Mouse (Mus musculus) megakaryocyte progenitor cell, adult 5-6 weeks (primary cell): ENCODE measurements around the gene Rab4b. TPM values are rescaled to one million over a fixed set of nuclear protein-coding genes. Genes with fewer than 3 reads are reported as not detected.
A peak's percentile ranks its signal among the peaks of the same experiment; 100 is the strongest.

Source experiments
- ATAC-seq: replicated peaks from 2 replicates; pipeline ENCODE4 v1.8.0; 2016; ENCODE audit warnings: mild to moderate bottlenecking, moderate TSS enrichment, inconsistent platforms; ENCODE audit not compliant: poor library complexity
- total RNA-seq, 2 experiments: library from RNA; stranded (forward) in 1 of 2; stranded (reverse) in 1 of 2; fragments of 157-497, 149-512 nt in 1 of 2; fragments of 200-1000 nt in 1 of 2; gene quantifications; 2 replicates each; pipeline versions ENCODE4 v1.2.3 to v1.2.4; 2015 to 2017

Rab4b gene
- total RNA-seq, 2 experiments from 2014 or later = 9.8 to 43.2 TPM

DNA sequence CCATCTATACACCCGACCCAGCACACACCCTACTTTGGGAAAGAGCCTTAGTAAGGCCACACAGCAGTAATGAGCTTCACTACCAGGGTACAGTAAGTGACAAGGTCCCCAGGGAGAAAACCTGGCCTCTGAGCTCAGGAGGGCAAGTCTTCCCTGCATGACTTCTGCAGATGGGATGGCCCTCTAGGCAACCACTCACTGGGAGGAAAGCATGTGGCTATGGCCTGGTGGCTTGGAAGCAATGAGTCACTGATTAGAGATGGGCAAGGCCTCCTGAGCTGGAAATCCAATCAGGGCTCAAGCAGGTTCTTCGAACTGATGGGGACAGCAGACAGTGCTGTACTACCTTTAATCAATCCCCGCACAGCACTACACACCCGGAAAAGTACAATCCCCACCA lies 17.0 kb downstream of the Rab4b start:
- no peak for ATAC-seq

DNA sequence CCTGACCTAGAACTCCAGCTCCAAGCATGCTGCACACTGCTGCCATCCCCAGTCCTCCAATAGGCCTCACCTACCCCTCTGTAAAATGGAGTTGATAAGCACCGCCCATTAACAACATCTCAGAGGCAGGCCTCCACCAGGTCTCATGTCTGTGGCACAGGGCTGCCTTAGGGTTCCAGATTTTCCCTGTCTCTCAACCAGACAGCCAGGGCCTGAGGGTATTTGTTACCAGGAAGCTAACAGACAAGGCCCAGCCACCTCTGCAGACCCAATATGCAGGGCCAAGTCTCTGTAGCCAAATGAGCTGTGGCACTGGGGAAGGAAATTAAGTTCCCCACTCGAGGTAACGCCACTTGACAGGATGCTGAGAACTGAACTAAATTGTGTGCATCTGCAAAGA lies 17.8 kb downstream of the Rab4b start:
- ATAC-seq = no peak

DNA sequence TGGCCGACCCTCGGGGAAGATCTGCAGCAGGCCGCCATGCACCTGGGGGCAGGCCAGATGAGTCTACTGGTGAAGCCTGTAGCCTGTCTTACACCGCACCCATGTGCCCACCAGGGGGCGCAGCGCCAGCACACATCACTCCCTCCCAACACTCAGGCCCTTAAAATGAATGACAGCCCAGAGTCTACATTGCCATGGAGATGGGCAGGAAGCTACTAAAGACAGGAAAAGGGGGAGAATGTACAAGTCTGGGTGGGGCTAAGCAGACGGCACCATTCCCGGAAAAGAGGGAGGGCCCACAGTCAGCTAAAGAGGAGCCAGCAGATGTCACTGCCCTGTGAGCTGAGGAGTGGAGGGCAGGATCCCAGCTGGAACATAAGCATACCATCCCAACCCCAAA lies 18.8 kb downstream of the Rab4b start:
- ATAC-seq = peak; percentile 96

DNA sequence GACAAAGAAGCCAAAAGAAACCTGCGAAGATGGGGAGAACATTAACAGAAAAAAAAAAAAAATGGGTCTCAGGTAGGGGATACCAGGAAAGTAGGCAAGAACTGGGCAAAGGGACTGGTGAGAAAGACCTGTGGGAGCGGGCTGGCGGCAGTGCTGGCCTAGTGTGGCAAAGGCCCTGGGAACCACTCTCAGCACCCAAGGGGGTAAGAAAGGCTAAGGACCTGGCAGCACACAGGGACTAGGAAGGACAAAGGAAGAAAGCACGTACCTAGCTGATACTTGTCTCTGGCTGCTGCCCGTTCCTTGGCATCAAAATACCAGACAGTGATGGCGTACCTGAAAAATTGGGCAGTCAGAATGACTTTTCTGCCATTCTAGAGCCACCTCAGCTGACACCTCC lies 19.4 kb downstream of the Rab4b start:
- no peak for ATAC-seq

DNA sequence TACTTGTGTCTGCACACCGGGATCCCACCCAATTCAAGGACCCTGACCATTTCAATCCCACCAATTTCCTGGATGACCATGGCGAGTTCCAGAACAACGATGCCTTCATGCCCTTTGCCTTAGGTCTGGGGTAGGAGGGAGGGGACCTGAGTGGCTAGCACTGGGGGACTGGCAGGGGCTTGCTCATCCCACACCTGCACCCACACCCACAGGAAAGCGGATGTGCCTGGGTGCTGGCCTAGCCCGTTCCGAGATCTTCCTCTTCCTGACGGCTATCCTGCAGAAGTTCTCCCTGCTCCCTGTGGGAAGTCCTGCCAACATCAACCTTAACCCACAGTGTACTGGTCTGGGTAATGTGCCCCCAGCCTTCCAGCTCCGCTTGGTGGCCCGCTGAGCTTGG lies 20.5 kb downstream of the Rab4b start:
- ATAC-seq = no peak

DNA sequence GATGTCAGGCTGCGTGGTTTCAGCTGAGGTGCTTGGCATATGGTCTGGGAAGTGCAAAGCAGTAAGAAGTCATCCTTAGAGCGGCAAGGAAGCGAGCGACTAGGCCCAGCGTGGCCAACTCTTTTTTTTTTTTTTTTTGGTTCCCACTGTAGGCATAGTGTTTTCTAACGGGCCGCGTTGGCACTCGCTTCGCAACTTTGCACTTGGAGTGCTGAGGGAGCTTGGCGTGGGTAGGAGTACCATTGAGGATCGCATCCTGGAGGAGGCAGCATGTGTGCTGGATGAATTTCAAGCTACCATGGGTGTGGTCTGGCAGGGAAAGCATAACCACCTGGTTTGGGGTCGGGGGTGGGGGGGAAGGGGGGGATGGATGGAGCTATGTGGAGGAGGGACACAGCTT lies 22.7 kb downstream of the Rab4b start:
- no peak for ATAC-seq

DNA sequence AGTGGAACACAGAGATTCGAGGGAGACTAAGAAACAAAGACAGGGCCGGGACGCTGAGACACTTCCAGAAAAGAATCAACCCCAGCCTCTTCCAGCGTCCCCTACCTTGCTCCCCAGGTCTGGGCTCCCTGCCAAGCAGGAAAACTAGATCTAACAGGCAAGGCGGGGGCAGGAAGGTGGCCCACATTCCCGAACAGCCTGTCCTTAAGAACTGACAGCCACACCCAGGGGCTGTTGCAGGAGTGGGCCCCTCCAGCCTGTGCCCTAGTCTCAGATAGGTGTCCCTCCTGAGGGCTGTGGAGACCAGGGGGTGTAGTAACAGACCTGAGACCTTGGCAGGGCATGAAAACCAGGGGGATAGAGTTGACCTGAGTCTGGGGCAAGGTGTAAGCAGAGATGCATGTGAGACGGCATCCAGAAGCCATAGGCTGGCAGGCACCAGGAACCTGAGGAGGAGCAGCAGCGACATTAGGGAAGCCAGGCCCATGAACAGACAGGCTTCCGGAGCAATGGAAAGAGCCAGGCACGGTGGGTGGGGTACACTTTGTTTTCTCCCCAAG lies 25.4 kb downstream of the Rab4b start, which contains the start of gene Cyp2t4:
Cyp2t4 (plus strand) TSS at position 510 of the 560 bp plus-strand sequence.
- no peak for ATAC-seq

DNA sequence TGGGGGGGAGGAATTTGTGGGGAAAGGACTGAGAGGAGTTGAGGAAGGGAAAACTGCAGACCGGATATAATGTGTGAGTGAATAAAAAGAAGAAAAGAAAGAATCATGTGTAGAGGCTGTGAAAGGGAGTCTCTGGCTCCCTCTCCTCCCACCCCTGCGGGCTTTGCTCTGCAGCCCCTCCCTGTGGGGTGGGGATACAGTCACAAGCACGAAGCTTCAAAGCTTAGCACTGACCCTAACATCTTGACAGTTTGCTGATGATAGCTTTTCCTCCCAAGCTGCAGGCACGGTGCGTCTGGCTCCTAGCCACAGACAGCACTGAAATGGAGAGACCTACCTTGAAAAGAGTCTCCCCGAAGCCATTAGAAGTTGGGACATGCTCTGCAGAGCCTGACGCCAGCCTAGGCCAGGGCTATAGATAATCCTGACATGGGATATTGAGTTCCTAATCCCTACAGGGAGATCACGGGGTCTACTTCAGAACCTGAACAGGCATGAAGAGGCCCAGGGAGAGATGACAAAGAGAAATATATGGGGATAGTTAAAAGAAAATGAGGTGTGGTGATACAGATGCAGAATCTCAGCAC lies 42.2 kb downstream of the Rab4b start:
- ATAC-seq = no peak

DNA sequence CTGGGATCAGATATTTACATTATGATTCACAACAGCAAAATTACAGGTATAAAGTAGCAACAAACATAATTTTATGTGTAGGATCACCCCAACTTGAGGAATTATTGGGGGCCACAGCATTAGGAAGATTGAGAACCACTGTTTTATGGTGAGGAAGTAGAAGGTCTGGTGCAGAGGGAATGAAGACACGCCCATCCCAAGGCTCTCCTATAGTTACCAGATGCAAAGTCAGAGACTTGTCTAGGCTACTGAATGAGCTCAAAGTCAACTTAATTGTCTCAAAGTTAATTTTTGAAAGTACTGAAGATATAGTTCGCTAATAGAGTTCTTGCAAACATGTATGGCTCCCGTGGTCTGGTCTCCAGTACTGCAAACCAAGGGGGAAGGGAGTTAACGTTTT lies 44.9 kb downstream of the Rab4b start:
- no peak for ATAC-seq

DNA sequence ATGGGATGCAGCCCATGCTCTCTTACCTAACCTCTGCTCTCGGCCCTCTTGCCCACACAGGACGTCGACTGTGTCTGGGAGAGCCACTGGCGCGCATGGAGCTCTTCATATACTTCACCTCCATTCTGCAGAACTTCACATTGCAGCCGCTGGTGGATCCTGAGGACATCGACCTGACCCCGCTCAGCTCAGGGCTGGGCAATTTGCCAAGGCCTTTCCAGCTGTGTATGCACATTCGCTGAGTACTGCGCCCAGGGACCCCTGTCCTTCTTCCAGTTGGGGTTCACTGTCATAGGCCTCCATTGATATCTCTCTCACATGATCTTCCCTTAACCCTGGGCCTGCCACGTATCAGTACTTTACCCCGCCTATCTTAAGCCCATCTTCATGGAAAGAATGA lies 45.5 kb downstream of the Rab4b start:
- ATAC-seq = no peak

DNA sequence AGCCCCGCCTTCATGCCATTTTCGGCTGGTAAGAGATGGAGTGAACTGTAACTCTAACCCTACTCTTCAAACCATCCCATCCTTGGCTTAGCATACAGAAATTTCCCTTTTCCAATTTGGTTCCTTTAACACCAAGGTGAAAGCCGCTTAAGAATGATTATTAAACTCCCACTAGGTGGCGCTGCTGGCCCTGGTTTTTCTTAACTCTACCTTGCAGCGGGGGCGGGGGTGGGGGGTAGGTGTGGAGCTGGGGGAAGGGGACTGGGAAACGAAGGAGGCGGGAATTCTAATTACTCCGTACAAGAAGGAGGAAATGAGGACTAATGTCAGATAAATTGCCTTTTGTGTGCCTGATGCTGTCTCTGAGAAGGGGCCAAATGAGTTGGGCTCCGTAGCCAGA lies 46.1 kb downstream of the Rab4b start:
- peak; percentile 57; the same call in 1 of the 2 replicates for ATAC-seq

DNA sequence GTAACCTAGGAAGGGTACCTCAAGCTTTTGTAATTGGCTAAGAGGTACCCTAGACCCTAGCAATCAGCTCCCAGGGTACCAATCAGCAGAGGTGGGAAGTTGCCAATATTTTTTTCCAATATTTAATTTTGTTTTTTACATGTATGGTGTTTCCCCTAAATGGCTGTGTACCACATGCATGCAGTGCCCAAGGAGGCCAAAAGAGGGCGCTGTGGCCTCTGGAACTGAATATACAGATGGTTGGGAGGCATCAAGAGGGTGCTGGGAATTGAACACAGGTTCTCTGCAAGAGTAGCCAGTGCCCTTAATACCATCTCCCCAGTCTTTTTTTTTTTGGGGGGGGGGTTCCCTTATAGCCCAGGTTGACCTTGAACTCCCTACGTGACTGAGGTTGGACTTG lies 47.3 kb downstream of the Rab4b start:
- ATAC-seq = no peak

DNA sequence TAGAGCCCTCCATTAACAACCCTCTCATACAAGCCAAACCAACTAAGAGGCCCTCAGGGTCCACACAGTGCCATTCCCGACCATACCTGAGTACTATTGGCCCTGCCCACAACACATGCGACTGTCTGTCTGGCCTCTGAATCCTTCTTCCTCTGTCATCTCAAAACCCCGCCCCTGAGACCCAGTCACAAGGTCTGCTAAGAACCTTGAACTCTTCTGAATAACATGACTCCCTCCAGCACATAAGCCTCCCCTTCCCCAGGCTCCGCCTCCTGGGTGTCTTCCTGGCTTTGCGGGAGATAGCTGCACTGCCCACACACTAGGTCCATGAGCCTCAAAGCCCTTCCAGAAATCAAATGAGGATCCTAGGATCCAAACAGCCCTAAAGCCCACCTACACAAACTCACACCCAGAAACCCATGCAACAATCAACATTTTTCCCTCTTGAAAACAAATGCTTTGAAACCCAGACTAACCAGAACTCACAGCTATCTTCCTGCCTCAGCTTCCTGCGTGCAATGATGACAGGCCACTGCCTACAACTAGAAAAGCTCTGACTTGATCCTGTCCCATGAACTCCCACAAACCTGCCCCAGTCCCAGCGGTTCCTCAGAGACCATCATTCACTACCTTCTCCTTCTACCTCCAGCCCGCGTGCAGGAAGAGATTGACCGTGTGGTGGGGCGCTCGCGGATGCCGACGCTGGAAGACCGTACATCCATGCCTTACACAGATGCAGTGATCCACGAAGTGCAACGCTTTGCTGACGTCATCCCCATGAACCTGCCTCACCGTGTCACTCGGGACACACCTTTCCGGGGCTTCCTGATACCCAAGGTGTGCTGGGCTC lies 48.0 kb downstream of the Rab4b start:
- no peak for ATAC-seq

DNA sequence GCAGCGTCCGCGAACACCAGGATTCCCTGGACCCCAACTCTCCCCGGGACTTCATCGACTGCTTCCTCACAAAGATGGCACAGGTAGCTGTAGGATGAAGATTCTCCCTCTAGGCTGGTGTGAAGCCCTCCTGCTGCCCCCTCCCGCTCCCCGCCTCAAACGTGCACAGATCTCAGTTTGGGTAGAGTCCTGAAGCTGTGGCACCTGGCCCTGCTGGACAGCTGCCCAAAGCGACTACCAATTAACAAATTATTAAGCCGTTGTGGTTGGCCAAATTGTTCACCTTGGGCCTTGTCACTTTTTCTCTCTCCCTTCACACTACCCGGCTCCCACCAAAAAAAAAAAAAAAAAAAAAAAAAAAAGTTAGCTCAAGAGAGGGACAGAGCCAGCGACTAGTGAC lies 48.9 kb downstream of the Rab4b start:
- no peak for ATAC-seq

DNA sequence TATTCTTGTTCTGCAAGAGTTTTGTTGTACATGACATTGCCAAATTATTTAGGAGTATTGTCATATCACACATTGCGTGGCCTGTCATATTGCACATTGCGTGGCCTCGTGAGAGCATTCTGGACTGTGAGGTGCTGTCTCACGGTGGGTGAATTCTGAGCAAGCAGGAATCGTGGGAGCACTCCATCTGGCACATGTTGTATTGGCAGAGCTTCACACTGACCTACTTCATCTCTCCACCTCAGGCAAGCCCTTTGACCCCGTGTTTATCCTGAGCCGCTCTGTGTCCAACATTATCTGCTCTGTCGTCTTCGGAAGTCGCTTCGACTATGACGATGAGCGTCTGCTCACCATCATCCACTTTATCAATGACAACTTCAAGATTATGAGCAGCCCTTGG lies 49.8 kb downstream of the Rab4b start:
- no peak for ATAC-seq

DNA sequence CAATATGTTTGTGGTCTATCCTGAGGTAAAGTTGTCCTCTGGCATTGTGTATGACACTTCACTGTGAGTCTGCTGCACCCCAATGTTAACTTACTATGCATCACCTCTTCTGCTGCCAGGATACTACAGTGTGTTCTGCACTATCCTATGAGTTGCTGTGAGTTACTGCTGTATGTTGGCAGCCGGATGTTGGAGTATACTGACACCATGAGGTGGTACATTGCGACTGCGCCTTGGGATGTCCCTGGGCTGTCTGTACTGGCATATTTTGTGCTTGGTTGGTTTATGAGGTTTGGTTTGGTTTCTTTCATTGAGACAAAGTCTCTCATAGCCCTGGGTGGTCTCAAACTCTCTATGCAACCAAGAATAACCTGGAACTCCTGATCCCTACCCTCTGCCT lies 50.5 kb downstream of the Rab4b start:
- peak; percentile 93 for ATAC-seq

DNA sequence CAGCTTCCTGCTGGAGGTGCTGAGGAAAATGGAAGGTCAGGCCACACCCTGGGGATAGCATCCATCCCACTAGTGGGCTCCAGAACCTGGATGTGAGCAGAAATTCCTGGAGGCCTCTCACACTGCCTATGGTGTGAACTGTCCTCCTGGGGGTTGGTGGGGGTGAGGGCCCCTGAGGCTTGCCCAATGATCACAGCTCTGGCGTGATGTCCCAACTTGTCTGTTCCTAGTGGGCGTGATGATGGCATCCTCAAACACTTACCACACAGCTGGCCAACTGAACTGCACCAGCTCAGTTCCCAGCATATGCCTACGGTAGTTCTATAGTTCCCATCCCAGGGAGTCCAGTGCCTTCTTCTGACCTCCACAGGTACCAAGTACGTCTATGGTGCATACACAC lies 53.7 kb downstream of the Rab4b start:
- ATAC-seq = peak; percentile 63; the same call in 1 of the 2 replicates

DNA sequence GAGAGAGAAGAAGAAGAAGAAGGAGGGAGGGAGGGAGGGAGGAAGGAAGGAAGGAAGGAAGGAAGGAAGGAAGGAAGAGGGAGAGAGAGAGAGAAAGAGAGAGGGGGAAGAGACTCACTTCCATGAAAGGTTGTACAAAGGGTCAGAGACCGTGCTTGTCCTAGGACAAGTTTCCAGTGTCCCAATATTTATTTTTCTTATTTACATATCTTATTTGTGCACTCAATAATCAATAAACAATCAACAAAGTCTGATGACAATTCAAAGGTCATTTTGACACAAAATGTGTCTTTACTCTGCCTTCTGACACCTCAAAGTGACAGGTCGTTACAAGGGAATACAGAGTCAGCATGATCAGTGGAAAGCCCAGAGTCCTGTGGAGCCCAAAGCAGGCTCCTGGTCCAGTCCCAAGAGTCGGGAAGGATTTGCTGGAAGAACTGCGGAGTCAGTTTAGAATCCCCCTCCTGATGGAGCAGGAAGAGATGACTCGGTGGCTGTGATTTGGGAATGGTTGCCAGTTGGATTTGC lies 54.3 kb downstream of the Rab4b start:
- no peak for ATAC-seq

DNA sequence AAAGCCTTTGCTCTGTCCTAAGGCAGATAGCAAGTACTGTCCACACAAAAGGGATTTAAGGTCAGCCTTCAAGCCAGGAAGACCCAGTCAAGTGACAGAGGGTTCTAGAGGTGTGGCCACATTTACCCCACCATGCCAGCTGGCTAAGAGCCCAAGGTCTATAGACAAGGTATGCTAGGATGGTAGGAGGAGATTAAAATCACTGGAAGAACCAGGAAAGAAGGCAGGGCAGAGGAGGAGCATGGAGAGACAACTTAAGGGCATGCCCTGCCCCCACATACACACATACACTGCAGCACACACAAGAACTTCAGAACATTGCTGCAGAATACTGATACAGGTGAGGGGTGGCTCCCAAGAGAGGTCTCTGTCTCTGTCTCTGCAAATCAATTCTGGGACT lies 59.0 kb downstream of the Rab4b start, which contains the start of gene Cyp2f2:
Cyp2f2 (plus strand) TSS at position 234 of the 400 bp plus-strand sequence.
- no peak for ATAC-seq
